Mouse (Mus musculus) neural tube, embryonic 11.5 days (tissue): Measurements from ENCODE around the gene Fbxl21. TPM values are rescaled to one million over a fixed set of nuclear protein-coding genes. Genes with fewer than 3 reads are reported as not detected.
A peak's percentile ranks its signal among the peaks of the same experiment; 100 is the strongest.

Experiments used
- ATAC-seq: fragments of 200-750 bp; cut with Nextera tagmentation; 2 replicates; pipeline ENCODE4 v1.8.0; 2017; ENCODE audit warnings: moderate number of reproducible peaks, mild to moderate bottlenecking, moderate TSS enrichment, moderate library complexity; ENCODE audit not compliant: insufficient read depth, low FRiP score, low TSS enrichment
- DNase-seq: peaks from one replicate; pipeline ENCODE4 v3.0.0-alpha.2; 2015; ENCODE audit warnings: low spot score
- H3K27ac ChIP-seq: fragments of 300-500 bp; sonication (generic); 2 replicates; pipeline ENCODE4 v1.5.1; 2014; ENCODE audit warnings: low read depth, mild to moderate bottlenecking, low read length
- H3K27me3 ChIP-seq: fragments of 300-500 bp; sonication (generic); 2 replicates; pipeline ENCODE4 v1.6.1; 2014; ENCODE audit warnings: mild to moderate bottlenecking, low read length, mixed read lengths; ENCODE audit not compliant: control insufficient read depth, insufficient read depth
- H3K36me3 ChIP-seq: fragments of 300-500 bp; sonication (generic); 2 replicates; pipeline ENCODE4 v1.6.1; 2014; ENCODE audit warnings: mild to moderate bottlenecking, low read length, moderate library complexity, mixed read lengths; ENCODE audit not compliant: control insufficient read depth, insufficient read depth
- H3K4me1 ChIP-seq: fragments of 300-500 bp; sonication (generic); 2 replicates; pipeline ENCODE4 v1.6.1; 2014; ENCODE audit warnings: low read length, mixed read lengths; ENCODE audit not compliant: control insufficient read depth, insufficient read depth
- H3K4me2 ChIP-seq: fragments of 300-500 bp; sonication (generic); 2 replicates; pipeline ENCODE4 v1.6.1; 2014; ENCODE audit warnings: low read depth, mild to moderate bottlenecking, moderate library complexity
- H3K4me3 ChIP-seq: fragments of 300-500 bp; sonication (generic); 2 replicates; pipeline ENCODE4 v1.5.1; 2014; ENCODE audit warnings: low read depth, low read length
- H3K9ac ChIP-seq: fragments of 300-500 bp; sonication (generic); 2 replicates; pipeline ENCODE4 v1.6.1; 2014; ENCODE audit warnings: mild to moderate bottlenecking, low read length
- H3K9me3 ChIP-seq: fragments of 300-500 bp; sonication (generic); 2 replicates; pipeline ENCODE4 v1.6.1; 2016; ENCODE audit warnings: low read length; ENCODE audit not compliant: control insufficient read depth
- WGBS: fragments of 180-500 bp; shearing (Covaris S2); extraction: QIAGEN DNeasy Blood & Tissue Kit; methylation state at CpG from one replicate; pipeline ENCODE4 v1.1.7; 2014; 5-methylcytosine and 5-hydroxymethylcytosine counted together
- polyA plus RNA-seq: library from polyadenylated mRNA; unstranded; fragments of >200 nt; fragmentation: Nextera tagmentation; extraction: Ambion mirVana; gene quantifications from 2 replicates; pipeline ENCODE4 v1.2.1, GENCODE M21; 2014

Gene Fbxl21
- polyA plus RNA-seq, 1 experiment from 2014 or later: 3.1 TPM

DNA sequence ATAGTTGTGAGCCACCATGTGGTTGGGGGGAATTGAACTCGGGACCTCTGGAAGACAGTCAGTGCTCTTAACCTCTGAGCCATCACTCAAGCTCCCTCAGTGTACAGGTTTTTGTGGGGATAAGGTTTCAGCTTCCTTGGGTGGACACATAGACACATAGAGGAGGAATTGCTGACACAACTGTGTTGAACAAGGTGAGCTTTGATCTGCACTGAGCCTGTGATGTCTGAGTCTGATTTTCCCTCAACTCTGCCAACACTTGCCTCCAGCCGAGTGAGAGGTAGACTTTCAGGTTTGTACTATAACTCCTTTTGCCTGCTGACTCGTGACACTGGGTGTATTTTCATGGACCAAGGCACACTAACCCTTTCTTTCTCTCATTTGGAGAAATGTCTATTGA, 34.4 kb downstream of the Fbxl21 start:
- no peak overlapping the region for H3K9ac ChIP-seq
- no peak overlapping the region for H3K27ac ChIP-seq
- no peaks in the 10 kb centered on the region for H3K9me3 ChIP-seq
- H3K4me3 ChIP-seq: no peak overlapping the region
- H3K4me2 ChIP-seq: no peak overlapping the region
- ATAC-seq: no peak
- no peak for DNase-seq
- no peaks in the 10 kb centered on the region for H3K27me3 ChIP-seq
- WGBS: 74% methylated on average over 3 of the region's 3 CpGs
- 0 out of 2 replicates have a peak, but pooled peaks cover 3% of the 10 kb centered on the region for H3K4me1 ChIP-seq
- H3K36me3 ChIP-seq: no peaks in the 10 kb centered on the region

- no peak overlapping the region for H3K9ac ChIP-seq
- no peak for ATAC-seq
- WGBS: 43% methylated on average over 3 of the region's 3 CpGs
- H3K4me1 ChIP-seq: 0 out of 2 replicates have a peak, but pooled peaks cover 3% of the 10 kb centered on the region
- no peaks in the 10 kb centered on the region for H3K27me3 ChIP-seq
- H3K36me3 ChIP-seq: no peaks in the 10 kb centered on the region
- H3K4me3 ChIP-seq: no peak overlapping the region
- DNase-seq: no peak
- H3K4me2 ChIP-seq: no peak overlapping the region
- H3K27ac ChIP-seq: no peak overlapping the region
- H3K9me3 ChIP-seq: no peaks in the 10 kb centered on the region
Observed at GRCm38 (mm10) chr13:56558811-56559210, 36.5 kb downstream of the Fbxl21 start.

DNA sequence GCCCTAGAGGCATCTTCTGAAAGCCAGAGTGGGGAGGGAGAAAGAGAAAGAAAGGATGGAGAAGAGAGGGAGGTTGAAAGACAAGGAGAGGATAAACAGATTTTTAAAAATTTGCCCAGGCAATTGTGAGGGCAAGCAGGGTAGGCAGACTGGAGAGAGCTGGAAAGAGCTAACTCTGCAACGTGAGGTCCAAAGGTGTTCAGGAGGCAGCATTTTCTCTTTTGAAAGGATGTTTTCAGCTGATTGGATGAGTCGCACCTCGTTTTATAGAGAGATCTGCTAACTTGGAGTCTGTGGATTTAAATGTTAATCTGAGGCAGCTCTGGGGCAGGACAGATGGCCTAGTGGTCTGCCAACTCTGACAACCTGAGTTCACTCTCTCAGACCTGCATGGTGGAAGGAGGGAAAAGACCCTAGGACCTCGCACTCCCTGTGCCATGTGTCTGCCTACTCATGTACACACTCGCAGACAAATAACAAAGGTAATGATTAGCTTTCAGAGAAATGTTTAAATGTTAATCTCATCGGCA, 37.6 kb downstream of the Fbxl21 start:
- ATAC-seq (no peak), DNase-seq (no peak)
- no peak overlapping the region for H3K9ac ChIP-seq
- no peaks in the 10 kb centered on the region for H3K27me3 ChIP-seq
- no peak overlapping the region for H3K4me3 ChIP-seq
- 83% methylated on average over 6 of the region's 6 CpGs for WGBS
- no peaks in the 10 kb centered on the region for H3K36me3 ChIP-seq
- no peaks in the 10 kb centered on the region for H3K9me3 ChIP-seq
- H3K4me1 ChIP-seq: 0 out of 2 replicates have a peak, but pooled peaks cover under 1% of the 10 kb centered on the region
- no peak overlapping the region for H3K4me2 ChIP-seq
- no peak overlapping the region for H3K27ac ChIP-seq

DNA sequence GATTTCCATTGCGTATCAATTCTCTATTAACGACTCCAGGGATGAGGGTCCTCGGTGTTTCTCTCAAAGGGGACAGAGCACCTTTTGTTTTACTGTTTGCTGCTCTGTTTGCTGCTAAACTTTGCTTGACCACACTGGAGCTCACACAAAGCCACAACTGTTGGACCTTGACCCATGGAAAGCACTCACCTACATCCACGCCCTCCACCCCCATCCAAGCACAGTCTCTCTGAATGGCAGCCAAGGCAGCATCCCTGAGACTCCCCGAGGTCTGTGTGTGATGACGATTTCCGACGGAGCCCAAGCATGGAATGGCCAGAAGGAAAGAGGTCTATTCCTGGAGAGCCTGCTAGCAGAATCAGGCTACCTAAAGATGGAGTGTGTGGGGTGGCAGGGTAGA, 38.9 kb downstream of the Fbxl21 start:
- 78% methylated on average over 8 of the region's 8 CpGs for WGBS
- Histone ChIP-seq H3K9me3 (no peaks in the 10 kb centered on the region), H3K27ac (no peak overlapping the region), H3K4me2 (no peak overlapping the region), H3K4me1 (no peaks in the 10 kb centered on the region), H3K36me3 (no peaks in the 10 kb centered on the region), H3K9ac (no peak overlapping the region), H3K27me3 (no peaks in the 10 kb centered on the region), H3K4me3 (no peak overlapping the region)
- DNase-seq (no peak), ATAC-seq (no peak)

GRCm38 (mm10) chr13:56563075-56563474, 40.8 kb downstream of the Fbxl21 start:
- peak; percentile 44 for DNase-seq
- Histone ChIP-seq H3K36me3 (no peaks in the 10 kb centered on the region), H3K27ac (no peak overlapping the region), H3K4me1 (no peaks in the 10 kb centered on the region), H3K4me3 (no peak overlapping the region), H3K27me3 (no peaks in the 10 kb centered on the region), H3K4me2 (no peak overlapping the region), H3K9me3 (no peaks in the 10 kb centered on the region), H3K9ac (no peak overlapping the region)
- WGBS: 44% methylated on average over 6 of the region's 6 CpGs
- ATAC-seq: no peak

- H3K9me3 ChIP-seq: no peaks in the 10 kb centered on the region
- H3K27ac ChIP-seq: no peak overlapping the region
- no peak for ATAC-seq
- 55% methylated on average over 10 of the region's 10 CpGs for WGBS
- H3K4me1 ChIP-seq: no peaks in the 10 kb centered on the region
- H3K36me3 ChIP-seq: no peaks in the 10 kb centered on the region
- H3K9ac ChIP-seq: no peak overlapping the region
- H3K4me3 ChIP-seq: no peak overlapping the region
- no peaks in the 10 kb centered on the region for H3K27me3 ChIP-seq
- no peak overlapping the region for H3K4me2 ChIP-seq
- no peak for DNase-seq
Observed at GRCm38 (mm10) chr13:56566336-56566735, 44.1 kb downstream of the Fbxl21 start.

- ATAC-seq (no peak), DNase-seq (no peak)
- Histone ChIP-seq H3K36me3 (no peaks in the 10 kb centered on the region), H3K9ac (no peak overlapping the region), H3K27ac (no peak overlapping the region), H3K4me2 (no peak overlapping the region), H3K27me3 (no peaks in the 10 kb centered on the region), H3K9me3 (no peaks in the 10 kb centered on the region), H3K4me3 (no peak overlapping the region), H3K4me1 (no peaks in the 10 kb centered on the region; the same call in 1 of the 2 replicates)
- 93% methylated on average over 8 of the region's 8 CpGs for WGBS
Observed at GRCm38 (mm10) chr13:56571645-56572044, 49.4 kb downstream of the Fbxl21 start.

DNA sequence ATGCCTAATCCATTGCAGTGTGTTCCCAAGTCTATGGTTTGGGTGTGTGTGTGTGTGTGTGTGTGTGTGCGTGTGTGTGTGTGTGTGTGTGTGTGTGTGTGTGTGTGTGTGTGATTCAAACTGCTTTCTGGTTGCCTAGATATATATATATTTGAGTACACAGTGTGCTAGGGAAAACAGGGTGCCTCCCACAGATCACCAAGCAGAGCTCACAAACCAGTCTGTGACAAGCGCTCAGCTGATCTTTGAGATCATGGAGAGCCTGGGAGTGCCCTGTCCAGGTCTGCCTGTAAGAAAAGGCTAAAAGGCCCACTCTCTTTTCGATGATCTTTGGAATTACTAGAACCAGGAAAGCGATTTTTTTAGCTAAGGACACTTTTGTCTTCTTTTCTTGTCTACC, 52.8 kb downstream of the Fbxl21 start:
- Histone ChIP-seq H3K4me2 (no peak overlapping the region), H3K36me3 (no peaks in the 10 kb centered on the region), H3K4me1 (no peaks in the 10 kb centered on the region; the same call in 1 of the 2 replicates), H3K4me3 (no peak overlapping the region), H3K9ac (no peak overlapping the region), H3K27me3 (no peaks in the 10 kb centered on the region), H3K27ac (no peak overlapping the region), H3K9me3 (no peaks in the 10 kb centered on the region)
- ATAC-seq: no peak
- DNase-seq: no peak
- WGBS: 79% methylated on average over 4 of the region's 4 CpGs

GRCm38 (mm10) chr13:56575701-56576321, 53.5 kb downstream of the Fbxl21 start:
- WGBS: 58% methylated on average over 12 of the region's 12 CpGs

More at GRCm38 (mm10) chr13:56575701-56576321, 53.5 kb downstream of the Fbxl21 start:
- H3K36me3 ChIP-seq: no peaks in the 10 kb centered on the region
- H3K4me1 ChIP-seq: peaks cover 1% of the 10 kb centered on the region
- DNase-seq (peak; percentile 71), ATAC-seq (no peak)
- H3K27me3 ChIP-seq: no peaks in the 10 kb centered on the region
- H3K4me3 ChIP-seq: no peak overlapping the region
- H3K27ac ChIP-seq: peak overlapping the region; percentile 11; the same call in 1 of the 2 replicates
- H3K4me2 ChIP-seq: no peak overlapping the region
- no peaks in the 10 kb centered on the region for H3K9me3 ChIP-seq
- H3K9ac ChIP-seq: no peak overlapping the region
